Mouse (Mus musculus): ENCODE results near the gene Hsdl1.

The Hsdl1 gene

DNA sequence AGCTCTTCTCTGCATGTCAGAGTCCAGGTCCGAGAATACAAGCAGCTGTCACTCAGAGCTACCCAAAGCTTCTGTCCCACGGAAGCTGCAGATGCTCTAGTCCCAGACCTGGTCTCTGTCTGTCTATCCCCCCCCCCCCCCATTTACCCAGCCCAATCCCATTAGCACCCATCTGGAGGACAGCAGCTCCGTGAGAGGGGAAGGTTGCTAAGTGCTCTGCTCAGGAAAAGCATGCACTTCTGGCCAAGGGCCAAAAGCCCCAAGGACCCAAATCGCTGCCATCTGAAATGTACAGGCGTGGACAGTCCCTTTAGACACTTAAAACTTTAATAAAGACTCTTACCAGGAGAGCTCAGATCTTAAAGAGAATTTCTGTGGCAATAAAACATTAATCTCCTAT, 58.3 kb downstream of the Hsdl1 start:
- DNase-seq, result no peak

DNA sequence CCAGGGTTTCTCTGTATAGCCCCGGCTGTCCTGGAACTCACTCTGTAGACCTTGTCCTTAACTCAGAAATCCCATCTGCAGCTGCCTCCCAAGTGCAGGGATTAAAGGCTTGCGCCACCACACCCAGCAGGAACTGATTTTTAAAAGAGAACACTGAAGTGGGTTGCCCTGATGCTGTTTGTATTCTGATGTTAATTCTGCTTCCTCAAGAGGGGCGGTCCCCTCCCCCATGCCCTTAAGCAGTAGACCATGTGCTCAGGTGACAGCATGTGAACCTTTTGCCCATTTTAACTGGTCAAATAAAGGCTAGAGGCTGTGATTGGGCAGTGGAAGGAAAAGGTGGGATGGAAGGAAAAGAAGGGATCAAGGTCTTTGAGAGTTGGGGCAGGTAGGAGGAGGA, 59.2 kb downstream of the Hsdl1 start:
- no peak for DNase-seq

DNA sequence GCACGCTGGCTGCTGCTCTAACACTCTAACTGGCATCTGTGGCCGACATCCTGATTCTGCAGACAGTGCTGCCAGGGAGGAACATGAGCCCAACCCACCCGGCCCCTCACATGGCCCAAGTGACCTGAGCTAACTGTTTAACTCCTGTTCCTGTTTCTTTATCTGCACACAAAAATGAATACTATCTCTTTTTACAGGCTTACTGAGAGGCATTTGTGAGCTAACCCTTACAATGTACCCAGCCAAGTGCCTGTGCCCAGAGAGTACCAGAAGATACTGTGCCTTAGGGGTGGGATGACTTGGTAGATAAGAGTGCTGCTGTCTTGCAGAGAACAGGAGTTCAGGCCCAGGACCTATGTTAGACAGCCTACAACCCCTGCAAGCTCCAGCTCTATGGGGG, 60.0 kb downstream of the Hsdl1 start:
- DNase-seq, result no peak

DNA sequence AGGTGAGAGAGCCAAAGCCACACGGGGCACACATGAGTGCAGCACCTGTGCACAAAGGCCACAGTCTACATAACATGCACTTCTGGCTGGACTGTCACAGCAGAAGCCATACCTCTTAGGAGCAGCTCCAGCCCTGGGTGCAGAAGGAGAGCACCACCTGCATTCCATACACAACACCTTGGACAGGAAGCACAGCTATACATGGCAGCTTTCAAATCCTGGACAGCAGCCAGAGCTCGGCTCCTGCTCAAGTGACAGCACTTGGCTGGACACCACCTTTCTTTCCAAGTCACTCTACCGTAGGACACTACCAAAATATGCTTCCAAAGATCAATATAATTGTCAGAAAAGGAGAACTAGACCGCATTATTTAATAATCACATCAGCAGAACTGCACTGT, 61.6 kb downstream of the Hsdl1 start:
- peak; percentile 66 for DNase-seq
